Mouse (Mus musculus): Measurements from ENCODE around the gene Gm2696. TPM values are rescaled to one million over a fixed set of nuclear protein-coding genes. Genes with fewer than 3 reads are reported as not detected.

The Gm2696 gene
- polyA plus RNA-seq (2012; rRNA removed; ENCODE audit: low replicate concordance) = not detected in 2 replicates

GRCm38 (mm10) chr10:77814382-77814781 is at the start of gene Gm2696:
TSS of gene Gm2696 (plus strand) at chr10:77814682.

DNA sequence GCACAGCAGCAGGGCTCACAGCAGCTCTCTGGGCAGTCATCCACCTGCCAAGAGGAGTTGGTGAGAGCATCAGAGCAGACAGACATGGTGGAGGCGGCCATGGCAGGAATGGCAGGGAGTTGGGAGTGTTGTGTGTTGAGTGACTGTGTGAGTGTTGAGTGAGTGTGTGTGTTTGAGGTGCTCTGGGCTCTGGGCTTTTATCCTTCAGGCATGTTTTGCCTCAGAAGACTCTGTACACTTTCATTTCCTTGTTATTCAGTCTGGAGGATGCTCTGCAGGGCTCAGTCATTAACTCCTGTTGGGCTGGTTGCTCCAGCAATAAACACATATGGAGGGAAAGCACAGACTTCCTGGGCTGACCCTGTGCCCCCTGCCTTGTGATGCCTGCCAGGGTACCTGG is 43.3 kb upstream of the Gm2696 start, which contains the start of gene Gm3238:
TSS of gene Gm3238 (minus strand) at position 101 of the 400 bp plus-strand sequence.

GRCm38 (mm10) chr10:77776844-77777243 is 37.6 kb upstream of the Gm2696 start, which contains the start of gene Gm7138:
TSS of gene Gm7138 (minus strand) at chr10:77776944.

GRCm38 (mm10) chr10:77782442-77782841 is 32.0 kb upstream of the Gm2696 start, which contains the start of gene Gm3250:
TSS of gene Gm3250 (minus strand) at chr10:77782542.

DNA sequence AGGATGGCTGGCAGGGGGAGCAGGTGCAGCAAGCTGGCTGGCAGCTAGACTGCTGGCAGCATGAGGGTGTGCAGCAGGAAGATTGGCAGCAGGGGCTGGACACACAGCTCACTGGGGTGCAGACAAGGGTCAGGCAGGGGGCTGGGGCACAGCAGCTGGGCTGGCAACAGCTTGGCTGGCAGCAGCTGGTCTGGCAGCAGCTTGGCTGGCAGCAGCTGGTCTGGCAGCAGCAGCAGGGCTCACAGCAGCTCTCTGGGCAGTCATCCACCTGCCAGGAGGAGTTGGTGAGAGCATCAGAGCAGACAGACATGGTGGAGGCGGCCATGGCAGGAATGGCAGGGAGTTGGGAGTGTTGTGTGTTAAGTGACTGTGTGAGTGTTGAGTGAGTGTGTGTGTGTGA is 26.6 kb upstream of the Gm2696 start, which contains the start of gene Gm7137:
TSS of gene Gm7137 (minus strand) at position 325 of the 400 bp plus-strand sequence.

GRCm38 (mm10) chr10:77794976-77795375 is 19.5 kb upstream of the Gm2696 start, which contains the start of gene Gm9639:
TSS of gene Gm9639 (minus strand) at chr10:77795076.

DNA sequence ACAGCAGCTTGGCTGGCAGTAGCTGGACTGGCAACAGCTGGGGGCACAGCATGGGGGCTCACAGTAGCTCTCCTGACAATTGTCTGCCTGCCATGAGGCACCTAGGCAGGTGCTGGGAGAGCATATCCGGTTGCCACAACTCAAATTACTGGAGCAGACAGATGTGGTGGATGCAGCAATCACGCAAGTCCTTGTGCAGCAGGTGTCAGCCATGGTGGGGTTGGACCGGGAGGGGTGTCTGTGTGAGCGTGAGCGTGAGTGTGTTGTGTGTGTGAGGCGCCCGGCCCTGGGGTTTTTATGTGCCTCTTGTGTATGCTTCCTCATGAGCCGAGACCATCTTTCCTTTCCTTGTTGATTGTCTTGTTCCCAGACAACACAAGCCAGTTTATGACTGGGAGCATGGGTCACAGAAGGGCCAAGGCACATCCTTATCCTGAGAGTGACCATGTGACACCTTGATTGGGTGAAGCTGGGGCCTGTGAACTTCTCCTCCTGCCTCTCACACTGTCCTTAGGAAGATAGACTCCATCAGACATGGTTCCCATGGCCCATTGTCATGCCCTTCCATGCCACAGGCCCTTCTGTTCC is 15.5 kb upstream of the Gm2696 start, which contains the start of gene Gm19668:
TSS of gene Gm19668 (minus strand) at position 213 of the 588 bp plus-strand sequence.

DNA sequence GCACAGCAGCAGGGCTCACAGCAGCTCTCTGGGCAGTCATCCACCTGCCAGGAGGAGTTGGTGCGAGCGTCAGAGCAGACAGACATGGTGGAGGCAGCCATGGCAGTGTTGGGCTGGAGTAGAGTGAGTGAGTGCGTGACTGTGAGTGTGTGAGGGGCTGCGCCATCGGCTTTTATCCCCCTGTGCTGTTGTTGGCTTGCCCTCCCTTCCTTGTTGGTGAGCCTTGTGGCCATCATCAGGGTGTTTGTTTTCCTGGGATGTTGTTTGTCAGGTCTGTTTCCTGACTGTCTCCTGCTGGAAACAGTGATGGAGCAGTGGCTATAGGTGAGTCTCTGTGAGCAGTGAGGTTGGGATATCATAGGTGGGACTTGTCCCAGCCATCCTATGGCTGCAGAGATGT is 2.7 kb upstream of the Gm2696 start, which contains the start of gene Gm9507:
TSS of gene Gm9507 (minus strand) at position 101 of the 400 bp plus-strand sequence.

GRCm38 (mm10) chr10:77826951-77827350 is 12.5 kb downstream of the Gm2696 start, which contains the start of gene Krtap10-4:
TSS of gene Krtap10-4 (minus strand) at chr10:77827095.

GRCm38 (mm10) chr10:77835647-77836046 is 21.2 kb downstream of the Gm2696 start, which contains the start of gene Krtap10-10:
TSS of gene Krtap10-10 (plus strand) at chr10:77835947.

GRCm38 (mm10) chr10:77846503-77846902 is 32.0 kb downstream of the Gm2696 start, which contains the start of gene Gm36176:
TSS of gene Gm36176 (plus strand) at chr10:77846803.

GRCm38 (mm10) chr10:77852559-77852958 is 38.1 kb downstream of the Gm2696 start, which contains the start of gene Gm10318:
TSS of gene Gm10318 (plus strand) at chr10:77852859.

GRCm38 (mm10) chr10:77861675-77862074 is 47.2 kb downstream of the Gm2696 start, which contains the start of gene Gm3285:
TSS of gene Gm3285 (plus strand) at chr10:77861975.

Other genes starting within 250 kb of the Gm2696 start
- 234 and 258 TPM in 2 replicates for gene Pttg1ip, start 233.0 kb upstream of the Gm2696 start, polyA plus RNA-seq (2012; rRNA removed; ENCODE audit: low replicate concordance)
- gene Sumo3, start 208.6 kb upstream of the Gm2696 start, polyA plus RNA-seq (2012; rRNA removed; ENCODE audit: low replicate concordance) = 253 and 352 TPM in 2 replicates
- 0.84 TPM in 1 of 2 replicates, not detected in the other for gene Gm49325, start 208.5 kb upstream of the Gm2696 start, polyA plus RNA-seq (2012; rRNA removed; ENCODE audit: low replicate concordance)
- gene Ube2g2, start 192.4 kb upstream of the Gm2696 start, polyA plus RNA-seq (2012; rRNA removed; ENCODE audit: low replicate concordance) = 60.5 and 66.2 TPM in 2 replicates
- 1.1 TPM in 1 of 2 replicates, not detected in the other for gene Tspear, start 128.1 kb upstream of the Gm2696 start, polyA plus RNA-seq (2012; rRNA removed; ENCODE audit: low replicate concordance)
- gene Gm19402, start 123.9 kb upstream of the Gm2696 start, polyA plus RNA-seq (2012; rRNA removed; ENCODE audit: low replicate concordance) = not detected in 2 replicates
- gene Gm9508, start 117.4 kb upstream of the Gm2696 start, polyA plus RNA-seq (2012; rRNA removed; ENCODE audit: low replicate concordance) = not detected in 2 replicates
- not detected in 2 replicates for gene Gm10272, start 108.1 kb upstream of the Gm2696 start, polyA plus RNA-seq (2012; rRNA removed; ENCODE audit: low replicate concordance)
- gene Gm10024, start 103.2 kb upstream of the Gm2696 start, polyA plus RNA-seq (2012; rRNA removed; ENCODE audit: low replicate concordance) = not detected in 2 replicates
- gene Gm10142, start 98.9 kb upstream of the Gm2696 start, polyA plus RNA-seq (2012; rRNA removed; ENCODE audit: low replicate concordance) = not detected in 2 replicates
- not detected in 2 replicates for gene Krtap12-1, start 94.1 kb upstream of the Gm2696 start, polyA plus RNA-seq (2012; rRNA removed; ENCODE audit: low replicate concordance)
- not detected in 2 replicates for gene Gm10100, start 88.2 kb upstream of the Gm2696 start, polyA plus RNA-seq (2012; rRNA removed; ENCODE audit: low replicate concordance)
- gene Gm18596, start 72.0 kb upstream of the Gm2696 start, polyA plus RNA-seq (2012; rRNA removed; ENCODE audit: low replicate concordance) = not detected in 2 replicates
- gene Gm9736, start 63.3 kb upstream of the Gm2696 start, polyA plus RNA-seq (2012; rRNA removed; ENCODE audit: low replicate concordance) = not detected in 2 replicates
- gene Gm3233, start 55.0 kb upstream of the Gm2696 start, polyA plus RNA-seq (2012; rRNA removed; ENCODE audit: low replicate concordance) = not detected in 2 replicates
- not detected in 2 replicates for gene Gm3238, start 43.4 kb upstream of the Gm2696 start, polyA plus RNA-seq (2012; rRNA removed; ENCODE audit: low replicate concordance)
- not detected in 2 replicates for gene Gm7138, start 37.7 kb upstream of the Gm2696 start, polyA plus RNA-seq (2012; rRNA removed; ENCODE audit: low replicate concordance)
- not detected in 2 replicates for gene Gm3250, start 32.1 kb upstream of the Gm2696 start, polyA plus RNA-seq (2012; rRNA removed; ENCODE audit: low replicate concordance)
- gene Gm7137, start 26.5 kb upstream of the Gm2696 start, polyA plus RNA-seq (2012; rRNA removed; ENCODE audit: low replicate concordance) = not detected in 2 replicates
- gene Gm9639, start 19.6 kb upstream of the Gm2696 start, polyA plus RNA-seq (2012; rRNA removed; ENCODE audit: low replicate concordance) = not detected in 2 replicates
- gene Gm19668, start 15.5 kb upstream of the Gm2696 start, polyA plus RNA-seq (2012; rRNA removed; ENCODE audit: low replicate concordance) = not detected in 2 replicates
- not detected in 2 replicates for gene Gm9507, start 2.8 kb upstream of the Gm2696 start, polyA plus RNA-seq (2012; rRNA removed; ENCODE audit: low replicate concordance)
- not detected in 2 replicates for gene Krtap10-4, start 12.4 kb downstream of the Gm2696 start, polyA plus RNA-seq (2012; rRNA removed; ENCODE audit: low replicate concordance)
- gene Krtap10-10, start 21.3 kb downstream of the Gm2696 start, polyA plus RNA-seq (2012; rRNA removed; ENCODE audit: low replicate concordance) = not detected in 2 replicates
- not detected in 2 replicates for gene Gm36176, start 32.1 kb downstream of the Gm2696 start, polyA plus RNA-seq (2012; rRNA removed; ENCODE audit: low replicate concordance)
- gene Gm10318, start 38.2 kb downstream of the Gm2696 start, polyA plus RNA-seq (2012; rRNA removed; ENCODE audit: low replicate concordance) = not detected in 2 replicates
- not detected in 2 replicates for gene Gm3285, start 47.3 kb downstream of the Gm2696 start, polyA plus RNA-seq (2012; rRNA removed; ENCODE audit: low replicate concordance)
- gene Lrrc3, start 87.9 kb downstream of the Gm2696 start, polyA plus RNA-seq (2012; rRNA removed; ENCODE audit: low replicate concordance) = 7.8 and 12.9 TPM in 2 replicates
- gene Trpm2, start 155.9 kb downstream of the Gm2696 start, polyA plus RNA-seq (2012; rRNA removed; ENCODE audit: low replicate concordance) = 0.69 and 2.5 TPM in 2 replicates
- 57.2 and 59.7 TPM in 2 replicates for gene 1810043G02Rik, start 163.8 kb downstream of the Gm2696 start, polyA plus RNA-seq (2012; rRNA removed; ENCODE audit: low replicate concordance)
- gene Pfkl, start 195.4 kb downstream of the Gm2696 start, polyA plus RNA-seq (2012; rRNA removed; ENCODE audit: low replicate concordance) = 159 and 201 TPM in 2 replicates
- 6.6 and 13.6 TPM in 2 replicates for gene Dnmt3l, start 227.3 kb downstream of the Gm2696 start, polyA plus RNA-seq (2012; rRNA removed; ENCODE audit: low replicate concordance)
- 0.19 TPM in 1 of 2 replicates, not detected in the other for gene Aire, start 228.9 kb downstream of the Gm2696 start, polyA plus RNA-seq (2012; rRNA removed; ENCODE audit: low replicate concordance)

Measured in subcutaneous adipose tissue, adult 2 months (tissue).